Comparison of ENCODE assay signal across 15 mouse cellular contexts in genomic region chr19:58831280-58831922, GRCm38 (mm10). TPM values are rescaled to one million over a fixed set of nuclear protein-coding genes. Genes with fewer than 3 reads are reported as not detected.
A peak's percentile ranks its signal among the peaks of the same experiment; 100 is the strongest.
DNase-seq lines count a peak whose midpoint lies in the region; ATAC-seq lines count a peak whose summit lies in the region.
"Had no signal": no experiment of that assay in that cellular context is flagged by ENCODE, and none has a peak within 500 bp of the region (broad histone marks: within the 10 kb centered on the region; RNA-seq: fewer than 3 reads in every experiment).

No protein-coding gene starts in this region.

- H3K4me2 ChIP-seq in hindbrain, embryonic 14.5 days (replicated peaks): no peak overlapping the region
- no peak overlapping the region for H3K4me2 ChIP-seq in neural tube, embryonic 12.5 days (replicated peaks)
- H3K4me2 ChIP-seq: intestine, embryonic 15.5 days; limb, embryonic 12.5 days; lung, embryonic 15.5 days had no signal

- no peak overlapping the region for H3K9ac ChIP-seq in hindbrain, embryonic 14.5 days
- no peak overlapping the region for H3K9ac ChIP-seq in neural tube, embryonic 12.5 days
- H3K9ac ChIP-seq: intestine, embryonic 15.5 days; limb, embryonic 12.5 days; lung, embryonic 15.5 days had no signal

- peak; percentile 39 for DNase-seq in embryo, embryonic 11 days
- no peak for DNase-seq in embryo, embryonic 9.5 days (ENCODE audit: extremely low spot score)
- peak; percentile 47 for DNase-seq in cerebellum, adult 9-11 months
- DNase-seq in hindbrain, embryonic 14.5 days (ENCODE audit: low spot score): peak; percentile 53
- DNase-seq in kidney, adult 18-20 months: no peak
- DNase-seq in gastrocnemius, adult 8-10 months (ENCODE audit: low spot score in 2 of 2): no peak
- DNase-seq in adrenal gland, postnatal 10 days: no peak
- DNase-seq: gastrocnemius, postnatal 10 days; right cerebral cortex, adult 18-20 months had no signal

- no peaks in the 10 kb centered on the region for H3K9me3 ChIP-seq in hindbrain, embryonic 14.5 days (ENCODE audit: control insufficient read depth, low read length)
- H3K9me3 ChIP-seq in neural tube, embryonic 12.5 days: no peaks in the 10 kb centered on the region
- H3K9me3 ChIP-seq: intestine, embryonic 15.5 days; limb, embryonic 12.5 days; lung, embryonic 15.5 days had no signal

- no peaks in the 10 kb centered on the region for H3K27me3 ChIP-seq in hindbrain, embryonic 14.5 days (ENCODE audit: control insufficient read depth, insufficient read depth, low read length)
- no peaks in the 10 kb centered on the region for H3K27me3 ChIP-seq in neural tube, embryonic 12.5 days (replicated peaks)
- H3K27me3 ChIP-seq: intestine, embryonic 15.5 days; lung, embryonic 15.5 days had no signal

- peak overlapping the region; percentile 55 for H3K27ac ChIP-seq in hindbrain, embryonic 14.5 days
- peak overlapping the region; percentile 17; the same call in 1 of the 2 replicates for H3K27ac ChIP-seq in neural tube, embryonic 12.5 days
- H3K27ac ChIP-seq: intestine, embryonic 15.5 days; limb, embryonic 12.5 days; lung, embryonic 15.5 days had no signal

- 33% methylated on average over 9 of the region's 9 CpGs for WGBS in hindbrain, embryonic 14.5 days
- WGBS in neural tube, embryonic 12.5 days: 65% methylated on average over 9 of the region's 9 CpGs

- H3K36me3 ChIP-seq in hindbrain, embryonic 14.5 days (replicated peaks; ENCODE audit: control insufficient read depth, insufficient read depth): 0 out of 2 replicates have a peak, but pooled peaks cover 6% of the 10 kb centered on the region
- H3K36me3 ChIP-seq in neural tube, embryonic 12.5 days: no peaks in the 10 kb centered on the region
- H3K36me3 ChIP-seq: intestine, embryonic 15.5 days; limb, embryonic 12.5 days; lung, embryonic 15.5 days had no signal

- ATAC-seq in hindbrain, embryonic 14.5 days (ENCODE audit: low FRiP score): peak; percentile 70
- ATAC-seq in neural tube, embryonic 12.5 days (ENCODE audit: low FRiP score, low read depth): peak; percentile 45
- ATAC-seq: intestine, embryonic 15.5 days had no signal

- H3K4me1 ChIP-seq in hindbrain, embryonic 14.5 days (replicated peaks; ENCODE audit: control insufficient read depth, insufficient read depth, low read length): peaks cover 29% of the 10 kb centered on the region
- H3K4me1 ChIP-seq in neural tube, embryonic 12.5 days: peaks cover 30% of the 10 kb centered on the region
- H3K4me1 ChIP-seq: intestine, embryonic 15.5 days; lung, embryonic 15.5 days had no signal

- no peak overlapping the region for H3K4me3 ChIP-seq in hindbrain, embryonic 14.5 days (replicated peaks; ENCODE audit: low read length)
- no peak overlapping the region for H3K4me3 ChIP-seq in neural tube, embryonic 12.5 days
- H3K4me3 ChIP-seq: erythroblast, embryonic 14.5 days; intestine, embryonic 15.5 days; limb, embryonic 12.5 days; lung, embryonic 15.5 days had no signal

RNA-seq across cellular contexts. Expression of gene 1700019N19Rik, which starts 37.1 kb away (rescaled TPM):
- not detected in 2 replicates for polyA plus RNA-seq in hindbrain, embryonic 14.5 days (2014; fragmentation: Nextera tagmentation; extraction: Ambion mirVana)
- polyA plus RNA-seq in neural tube, embryonic 12.5 days (2016; fragmentation: Nextera tagmentation; extraction: Ambion mirVana): not detected in 2 replicates
- not detected for total RNA-seq in gastrocnemius, adult 8-10 months (2022)
- total RNA-seq in adrenal gland, postnatal 10 days (2021): not detected
- total RNA-seq: gastrocnemius, postnatal 10 days had no signal
- polyA plus RNA-seq: erythroblast, embryonic 14.5 days; heart, embryonic 14.5 days; intestine, embryonic 15.5 days; limb, embryonic 12.5 days; lung, embryonic 15.5 days had no signal

Comparison
In these comparisons a context has a peak if more than half of its experiments do, and no peak if none do; other contexts are left out.
1. DNase-seq: peak in embryo, embryonic 11 days (single experiment), cerebellum, adult 9-11 months (single experiment) and hindbrain, embryonic 14.5 days (single experiment); none in embryo, embryonic 9.5 days (single experiment), kidney, adult 18-20 months (single experiment), gastrocnemius, adult 8-10 months (0 of 2) and adrenal gland, postnatal 10 days (single experiment).